Mouse (Mus musculus) NIH3T3 (cell line): ENCODE data around the gene Nxf1.
"Not testable (repeated sequence)": the region's sequence is repeated elsewhere in the genome, so short reads cannot be mapped to it uniquely, and the experiment has no call there.

Experiments
- DNase-seq: peaks from one replicate; pipeline ENCODE4 v3.0.0-alpha.2; 2012; ENCODE audit warnings: low read depth

The Nxf1 gene

DNA sequence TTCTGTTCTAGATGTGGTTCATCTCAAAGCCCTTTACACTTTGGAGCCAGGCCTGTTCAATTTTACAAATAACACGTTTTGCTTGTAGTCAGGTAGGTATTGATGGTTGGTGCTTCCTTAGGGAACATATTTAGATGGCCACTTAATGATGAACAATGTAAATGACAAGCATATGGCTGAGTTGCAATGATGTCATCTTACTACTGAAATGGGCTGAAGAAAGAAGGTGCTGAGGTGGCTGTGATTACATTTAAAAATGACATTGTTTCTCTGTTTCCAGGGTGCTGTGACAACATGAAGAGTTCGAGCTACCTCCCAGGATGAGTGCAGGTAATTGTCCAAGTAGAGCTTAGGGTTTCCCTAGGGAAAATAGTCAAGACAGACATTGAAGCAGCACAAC is 32.5 kb upstream of the Nxf1 start:
- DNase-seq = no peak

- DNase-seq = no peak
Measured at GRCm38 (mm10) chr19:8725081-8725613, 31.7 kb upstream of the Nxf1 start.

- peak; percentile 40 for DNase-seq
Measured at GRCm38 (mm10) chr19:8726609-8727390, 30.1 kb upstream of the Nxf1 start.

- no peak for DNase-seq
Measured at GRCm38 (mm10) chr19:8727495-8728114, 29.3 kb upstream of the Nxf1 start.

DNA sequence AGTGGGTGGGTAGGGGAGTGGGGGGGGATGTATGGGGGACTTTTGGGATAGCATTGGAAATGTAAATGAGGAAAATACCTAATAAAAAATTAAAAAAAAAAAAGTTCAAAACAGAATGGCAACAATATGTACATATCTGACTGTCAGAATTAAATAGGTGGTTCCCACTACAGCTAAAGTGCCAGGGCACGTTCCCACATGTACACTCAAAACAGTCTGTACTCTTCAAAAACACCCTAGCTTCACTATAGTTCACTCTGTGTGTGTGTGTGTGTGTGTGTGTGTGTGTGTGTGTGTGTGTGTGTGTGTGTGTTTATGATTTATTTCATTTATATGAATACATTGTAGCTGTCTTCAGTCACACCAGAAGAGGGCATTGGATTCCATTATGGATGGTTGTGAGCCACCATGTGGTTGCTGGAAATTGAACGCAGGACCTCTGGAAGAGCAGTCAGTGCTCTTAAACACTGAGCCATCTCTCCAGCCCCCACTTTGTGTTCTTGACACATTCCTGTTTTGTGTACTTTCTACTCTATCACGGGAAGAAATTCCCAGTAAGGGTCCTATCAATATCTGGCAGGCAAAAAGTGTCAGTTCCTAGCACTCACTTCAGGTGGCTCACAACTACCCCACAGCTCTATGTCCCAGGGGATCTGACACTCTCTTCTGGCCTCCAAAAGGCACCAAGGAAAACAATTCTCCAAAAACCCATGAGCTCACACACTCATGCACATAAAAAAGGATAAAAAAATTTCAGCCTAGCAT is 28.4 kb upstream of the Nxf1 start:
- DNase-seq = not testable (repeated sequence)

DNA sequence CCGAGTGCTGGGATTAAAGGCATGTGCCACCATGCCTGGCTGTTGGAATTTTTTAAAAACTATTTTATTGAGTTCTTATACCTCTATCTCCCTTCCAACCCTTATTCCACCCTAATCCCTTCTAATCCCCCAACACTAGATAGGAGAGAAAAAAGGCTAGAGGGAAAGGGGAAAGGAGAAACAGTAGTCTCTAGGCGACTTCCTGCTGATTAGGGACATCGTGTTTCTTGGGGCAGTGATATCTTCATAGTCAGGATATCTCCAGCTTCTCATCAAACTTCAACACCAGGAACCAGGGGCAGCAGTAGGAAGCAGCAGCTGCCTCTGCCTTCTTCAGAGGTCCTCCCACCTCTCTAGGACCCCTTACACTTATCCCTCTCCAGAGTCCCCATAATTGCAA is 22.5 kb upstream of the Nxf1 start:
- no peak for DNase-seq

DNA sequence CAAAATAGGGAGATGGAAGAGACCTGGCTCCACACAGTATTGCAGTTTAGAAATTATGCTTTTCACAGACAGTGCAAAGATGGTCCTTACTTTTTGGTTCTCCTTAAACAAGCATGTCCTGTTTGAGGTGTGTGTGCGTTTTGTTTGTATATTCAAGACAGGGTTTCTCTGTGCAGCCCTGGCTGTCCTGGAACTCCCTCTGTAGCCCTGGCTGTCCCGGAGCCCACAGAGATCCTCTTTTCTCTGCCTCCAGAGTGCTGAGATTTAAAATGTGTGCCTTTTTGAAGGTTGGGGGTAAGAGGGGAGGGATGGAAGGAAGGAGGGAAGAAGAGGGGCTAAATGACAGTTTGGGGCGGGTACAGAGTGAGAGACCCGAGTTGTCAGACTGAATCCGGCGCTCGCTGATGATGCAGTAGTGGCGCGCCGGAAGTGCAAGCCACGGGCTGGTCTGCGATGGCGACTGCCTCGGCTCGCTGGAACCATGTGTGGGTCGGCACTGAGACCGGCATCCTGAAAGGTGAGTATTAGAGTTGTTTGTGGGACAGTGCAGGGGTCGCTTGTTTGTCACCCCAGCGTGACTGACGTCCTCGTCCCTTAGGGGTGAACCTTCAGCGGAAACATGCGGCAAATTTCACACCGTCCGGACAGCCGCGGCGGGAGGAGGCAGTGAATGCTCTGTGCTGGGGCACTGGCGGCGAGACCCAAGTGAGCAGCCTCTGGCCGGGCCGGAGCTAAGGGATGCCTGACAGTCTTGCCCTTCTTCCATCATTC is 21.3 kb upstream of the Nxf1 start, which contains the start of gene Wdr74:
Gene Wdr74 (plus strand): TSS at position 439 of the 771 bp plus-strand sequence.
- peak; percentile 98 for DNase-seq

GRCm38 (mm10) chr19:8736160-8736467 is 20.8 kb upstream of the Nxf1 start:
- no peak for DNase-seq

DNA sequence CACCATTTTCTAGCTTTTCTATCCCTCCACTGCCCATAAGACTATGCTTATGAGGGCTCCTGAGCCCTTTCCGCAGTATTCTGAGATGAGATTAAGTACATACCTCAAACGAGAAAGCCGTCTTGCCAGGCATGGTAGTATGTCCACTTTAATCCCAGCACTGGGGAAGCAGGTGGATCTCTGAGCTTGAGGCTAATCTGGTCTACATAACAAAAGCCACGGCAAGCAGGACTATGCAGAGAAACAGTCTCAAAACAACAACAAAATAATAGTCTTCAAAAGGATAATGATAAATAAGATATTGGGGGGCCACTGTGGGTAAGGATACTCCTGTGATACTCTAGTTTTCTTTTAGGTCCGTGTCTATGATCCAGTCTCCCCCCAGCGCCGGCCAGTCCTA is 18.0 kb upstream of the Nxf1 start:
- no peak for DNase-seq

DNA sequence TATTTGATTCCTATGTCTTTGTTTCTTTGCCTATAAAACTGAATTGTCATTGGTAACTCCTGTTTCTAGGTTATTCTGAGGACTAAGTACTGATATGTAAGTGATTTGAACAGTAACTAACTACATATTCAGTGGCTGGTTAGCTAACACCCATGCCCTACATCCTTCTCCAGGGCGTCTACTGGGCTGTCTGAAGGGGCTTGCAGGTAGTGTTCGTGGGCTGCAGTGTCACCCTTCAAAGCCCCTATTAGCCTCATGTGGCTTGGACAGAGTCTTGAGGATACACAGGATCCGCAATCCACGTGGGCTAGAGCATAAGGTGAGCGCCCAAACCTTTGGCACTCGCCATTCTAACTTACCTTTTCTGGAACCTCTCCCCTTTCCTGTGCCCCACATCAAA is 17.2 kb upstream of the Nxf1 start:
- DNase-seq = no peak

DNA sequence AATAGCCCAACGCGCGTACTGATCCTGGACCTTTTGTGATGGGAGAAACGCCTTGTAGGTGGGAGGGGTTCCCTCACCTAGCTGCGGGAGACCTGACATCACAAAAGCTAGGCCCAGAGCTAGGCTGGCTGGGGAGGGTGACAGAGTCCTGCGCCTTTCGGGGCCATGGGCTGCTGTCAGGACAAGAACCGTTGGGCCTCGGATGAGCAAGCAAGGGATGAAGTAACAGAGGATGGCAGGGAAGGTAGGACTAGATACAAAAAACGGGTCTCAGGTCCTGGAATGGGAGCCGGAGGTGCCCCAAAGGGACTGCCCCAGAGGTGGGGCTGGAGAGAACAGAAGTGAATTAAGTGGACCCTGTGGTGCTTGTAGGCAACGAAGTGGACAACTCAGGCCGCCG is 16.3 kb upstream of the Nxf1 start, which contains the start of gene 1700092M07Rik:
Gene 1700092M07Rik (plus strand): TSS at position 116 of the 400 bp plus-strand sequence.
- no peak for DNase-seq

DNA sequence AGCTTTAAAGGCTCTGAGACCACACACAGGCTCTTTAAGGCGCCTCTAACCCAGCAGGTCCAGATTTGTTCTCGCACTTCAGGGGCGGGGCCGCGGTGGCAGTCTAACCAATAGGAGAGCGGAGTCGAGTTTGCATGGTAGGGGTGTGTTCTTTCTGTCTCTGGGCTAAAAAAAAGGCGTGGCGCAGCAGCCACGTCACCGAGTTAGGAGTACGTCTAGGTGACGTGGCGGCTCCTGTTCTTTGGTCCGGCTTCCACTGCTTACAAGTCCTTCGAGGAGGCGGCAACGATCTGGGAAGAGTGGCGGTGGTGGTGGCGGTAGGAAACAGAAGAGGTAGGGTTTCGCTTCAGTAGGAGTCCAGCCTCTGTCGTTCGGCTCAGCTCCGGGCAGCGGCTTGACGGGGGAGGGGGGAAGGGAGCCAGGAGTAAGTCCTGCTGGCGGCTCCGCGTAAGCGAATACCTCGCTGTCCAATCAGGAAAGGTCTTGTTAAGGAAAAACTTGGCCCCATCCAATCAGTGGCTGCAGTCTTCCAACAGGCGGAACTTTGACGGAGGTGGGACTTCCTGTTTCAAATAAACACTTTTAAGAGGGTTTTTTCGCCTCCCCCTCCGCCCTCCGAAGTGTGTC is 15.5 kb upstream of the Nxf1 start, which contains the start of gene Stx5a:
Gene Stx5a (plus strand): TSS at position 171 of the 627 bp plus-strand sequence.
- peak; percentile 99 for DNase-seq

DNA sequence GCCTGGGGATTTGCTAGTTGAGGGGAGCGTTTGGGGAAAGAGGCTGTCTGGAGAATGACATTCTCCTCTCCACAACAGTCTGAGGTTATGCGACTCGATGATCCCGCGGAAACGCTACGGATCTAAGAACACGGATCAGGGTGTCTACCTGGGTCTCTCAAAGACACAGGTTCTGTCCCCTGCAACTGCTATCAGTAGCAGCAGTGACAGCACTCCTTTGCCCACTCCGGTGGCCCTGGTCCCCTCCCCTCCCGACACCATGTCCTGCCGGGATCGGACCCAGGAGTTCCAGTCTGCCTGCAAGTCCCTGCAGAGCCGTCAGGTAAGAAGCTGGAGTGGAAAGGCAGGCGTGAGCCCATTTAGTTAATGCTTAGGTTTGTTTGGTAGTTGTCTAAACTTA is 14.7 kb upstream of the Nxf1 start:
- DNase-seq = no peak

- DNase-seq = no peak
Measured at GRCm38 (mm10) chr19:8745382-8745781, 11.5 kb upstream of the Nxf1 start.

DNA sequence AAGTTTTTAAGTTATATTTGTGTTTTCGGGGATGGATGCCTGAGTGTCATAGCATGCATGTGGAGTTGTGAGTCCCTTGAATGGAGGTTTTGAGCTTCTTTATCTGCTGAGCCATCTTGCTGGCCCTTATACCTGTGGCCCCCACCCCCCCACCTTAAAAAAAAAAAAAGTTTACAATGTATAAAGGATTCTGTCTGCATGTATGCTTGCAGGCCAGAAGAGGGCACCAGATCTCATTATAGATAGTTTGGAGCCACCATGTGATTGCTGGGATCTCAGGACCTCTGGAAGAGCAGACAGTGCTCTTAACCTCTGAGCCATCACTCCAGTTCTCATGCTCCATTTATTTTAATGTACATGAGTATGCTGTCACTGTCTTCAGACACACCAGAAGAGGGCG is 9.5 kb upstream of the Nxf1 start:
- peak; percentile 67 for DNase-seq

- DNase-seq = peak; percentile 18
Measured at GRCm38 (mm10) chr19:8755652-8756051, 1.2 kb upstream of the Nxf1 start.

GRCm38 (mm10) chr19:8757471-8757998 is 662 bp downstream of the Nxf1 start:
- peak; percentile 17 for DNase-seq

DNA sequence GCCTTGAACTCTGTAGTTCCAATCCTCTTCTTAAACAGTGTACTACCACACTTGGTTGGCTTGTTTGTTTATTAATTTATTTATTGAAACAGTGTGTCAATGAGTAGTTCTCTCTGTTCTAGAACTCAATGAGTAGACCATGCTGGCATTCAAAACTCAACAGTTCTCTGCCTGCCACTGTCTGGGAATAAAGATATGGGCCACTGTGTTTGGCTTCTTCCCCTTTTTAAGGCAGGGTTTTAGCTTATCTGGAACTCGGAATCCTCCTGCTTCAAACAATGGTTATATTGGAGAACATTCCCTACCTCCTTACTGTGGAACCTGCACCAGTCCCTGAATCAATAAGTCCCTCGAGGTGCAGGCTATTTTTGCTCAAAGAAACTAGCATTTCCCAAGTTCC is 2.0 kb downstream of the Nxf1 start:
- no peak for DNase-seq

GRCm38 (mm10) chr19:8760757-8761156 is 3.9 kb downstream of the Nxf1 start:
- DNase-seq = no peak

DNA sequence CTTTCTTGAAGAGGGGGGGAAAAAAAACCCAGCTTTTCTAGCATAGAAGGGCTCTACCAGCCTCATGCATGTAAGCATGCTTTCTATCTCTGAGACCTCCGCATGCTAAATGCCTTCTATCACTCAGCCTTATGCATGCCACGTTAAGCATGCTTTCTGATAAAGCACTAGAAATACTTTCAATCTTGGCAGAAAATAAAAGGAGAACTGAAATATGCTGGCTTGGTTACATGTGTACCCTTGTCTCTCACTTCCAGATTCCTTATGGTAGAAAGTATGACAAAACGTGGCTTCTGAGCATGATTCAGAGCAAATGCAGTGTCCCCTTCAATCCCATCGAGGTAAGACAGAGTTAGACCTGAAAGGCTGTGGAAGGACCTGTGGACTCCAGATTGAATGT is 6.4 kb downstream of the Nxf1 start:
- DNase-seq = no peak

GRCm38 (mm10) chr19:8765562-8765961 is 8.7 kb downstream of the Nxf1 start:
- DNase-seq = no peak
